Mouse (Mus musculus) cortical plate, adult 2 months (tissue): ENCODE measurements around the gene Cacna1c.

Experiments
- CTCF ChIP-seq: fragments of 200-500 bp; IDR thresholded peaks from 2 replicates; pipeline ENCODE4 v1.5.1; 2011; ENCODE audit warnings: mild to moderate bottlenecking, control low read depth, low read length; ENCODE audit not compliant: insufficient read depth; ENCODE audit errors: extremely low read depth
- POLR2A ChIP-seq: fragments of 200-500 bp; IDR thresholded peaks from 2 replicates; pipeline ENCODE4 v1.6.1; 2011; ENCODE audit warnings: mild to moderate bottlenecking, low read length, control low read depth; ENCODE audit not compliant: insufficient read depth; ENCODE audit errors: extremely low read depth

GRCm38 (mm10) chr6:118779201-118779600 is 417.0 kb downstream of the Cacna1c start:
- no peak for TF ChIP-seq CTCF
- no peak for TF ChIP-seq POLR2A
